In the genomic region with DNA sequence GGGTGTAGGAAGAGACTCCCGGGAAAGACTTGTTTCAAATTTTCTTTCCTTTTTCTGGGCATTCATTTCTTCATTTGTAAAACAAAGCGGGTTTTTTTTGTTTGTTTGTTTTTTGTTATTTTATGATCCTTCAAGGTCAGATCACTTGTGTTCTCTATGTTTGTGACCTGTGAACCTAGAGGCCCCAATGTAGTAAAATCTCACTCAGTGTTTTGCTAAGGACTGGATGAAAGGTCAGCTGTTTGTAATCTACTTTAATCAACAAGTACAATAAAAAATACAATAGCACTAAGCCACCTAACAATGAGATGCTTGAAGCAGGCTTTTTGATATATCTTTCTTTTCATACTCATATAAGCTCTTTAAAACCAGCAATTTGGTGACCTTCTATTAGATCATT, we compare ENCODE assay signal across 22 mouse cellular contexts.
DNase-seq lines count a peak whose midpoint lies in the region; ATAC-seq and TF ChIP-seq lines count a peak whose summit lies in the region.
"Had no signal": no experiment of that assay in that cellular context is flagged by ENCODE, and none has a peak within 500 bp of the region (broad histone marks: within the 10 kb centered on the region; RNA-seq: fewer than 3 reads in every experiment).

No protein-coding gene starts in this region.

- peak overlapping the region; percentile 46; the same call in 1 of the 2 replicates for H3K4me2 ChIP-seq in kidney, embryonic 16.5 days (replicated peaks; ENCODE audit: low read depth, low read length)
- H3K4me2 ChIP-seq in intestine, embryonic 15.5 days (replicated peaks): no peak overlapping the region
- 0 out of 2 replicates have a peak overlapping the region, but pooled peaks have one; percentile 22 for H3K4me2 ChIP-seq in limb, embryonic 15.5 days
- H3K4me2 ChIP-seq: embryonic facial prominence, embryonic 12.5 days; heart, embryonic 15.5 days; hindbrain, embryonic 12.5 days; liver, embryonic 11.5 days; midbrain, embryonic 12.5 days had no signal

- H3K4me3 ChIP-seq in kidney, embryonic 16.5 days (ENCODE audit: low read length): no peak overlapping the region
- peak overlapping the region; percentile 35; the same call in 1 of the 2 replicates for H3K4me3 ChIP-seq in E14TG2a.4 (replicated peaks; ENCODE audit: low read length)
- no peak overlapping the region for H3K4me3 ChIP-seq in intestine, embryonic 15.5 days (replicated peaks)
- H3K4me3 ChIP-seq in limb, embryonic 15.5 days: no peak overlapping the region
- H3K4me3 ChIP-seq: embryonic facial prominence, embryonic 12.5 days; heart, embryonic 10.5 days; heart, embryonic 15.5 days; hindbrain, embryonic 12.5 days; layer of hippocampus, adult 2 months; left cerebral cortex, adult 2 months; megakaryocyte, embryonic 14.5 days; midbrain, embryonic 12.5 days had no signal

- H3K9ac ChIP-seq in kidney, embryonic 16.5 days (replicated peaks; ENCODE audit: low read length): no peak overlapping the region
- no peak overlapping the region for H3K9ac ChIP-seq in intestine, embryonic 15.5 days
- no peak overlapping the region for H3K9ac ChIP-seq in limb, embryonic 15.5 days
- H3K9ac ChIP-seq: embryonic facial prominence, embryonic 12.5 days; heart, embryonic 15.5 days; hindbrain, embryonic 12.5 days; midbrain, embryonic 12.5 days had no signal

- ATAC-seq in kidney, embryonic 16.5 days (ENCODE audit: low FRiP score, low TSS enrichment): no peak
- 0 out of 2 replicates have a peak, but pooled peaks have one; percentile 40 for ATAC-seq in intestine, embryonic 15.5 days
- no peak for ATAC-seq in limb, embryonic 15.5 days (ENCODE audit: insufficient number of reproducible peaks, low FRiP score, low TSS enrichment, low read depth)
- ATAC-seq: forebrain, embryonic 14.5 days; hindbrain, postnatal 0 days had no signal

- peaks cover 12% of the 10 kb centered on the region for H3K4me1 ChIP-seq in kidney, embryonic 16.5 days (ENCODE audit: insufficient read depth, low read length)
- peaks cover 36% of the 10 kb centered on the region for H3K4me1 ChIP-seq in E14TG2a.4 (replicated peaks; ENCODE audit: low read depth, low read length)
- no peaks in the 10 kb centered on the region for H3K4me1 ChIP-seq in intestine, embryonic 15.5 days (replicated peaks)
- H3K4me1 ChIP-seq in limb, embryonic 15.5 days: peaks cover 8% of the 10 kb centered on the region; the same call in 1 of the 2 replicates
- H3K4me1 ChIP-seq: heart, embryonic 10.5 days; heart, embryonic 15.5 days; hindbrain, embryonic 12.5 days; megakaryocyte, embryonic 14.5 days had no signal

- no peaks in the 10 kb centered on the region for H3K9me3 ChIP-seq in kidney, embryonic 16.5 days (ENCODE audit: low read length)
- peaks cover 31% of the 10 kb centered on the region for H3K9me3 ChIP-seq in E14TG2a.4 (ENCODE audit: low read length)
- no peaks in the 10 kb centered on the region for H3K9me3 ChIP-seq in intestine, embryonic 15.5 days
- H3K9me3 ChIP-seq in limb, embryonic 15.5 days: no peaks in the 10 kb centered on the region
- H3K9me3 ChIP-seq: embryonic facial prominence, embryonic 12.5 days; heart, embryonic 10.5 days; heart, embryonic 15.5 days; hindbrain, embryonic 12.5 days; megakaryocyte, embryonic 14.5 days; midbrain, embryonic 12.5 days had no signal

- WGBS in kidney, embryonic 16.5 days: 30% methylated on average over 2 of the region's 2 CpGs
- 69% methylated on average over 2 of the region's 2 CpGs for WGBS in intestine, embryonic 15.5 days
- WGBS in limb, embryonic 15.5 days: 54% methylated on average over 2 of the region's 2 CpGs

- no peaks in the 10 kb centered on the region for H3K36me3 ChIP-seq in kidney, embryonic 16.5 days (ENCODE audit: insufficient read depth, low read length)
- H3K36me3 ChIP-seq in E14TG2a.4 (ENCODE audit: insufficient read depth, low read length): peaks cover 13% of the 10 kb centered on the region; the same call in 1 of the 2 replicates
- no peaks in the 10 kb centered on the region for H3K36me3 ChIP-seq in intestine, embryonic 15.5 days
- no peaks in the 10 kb centered on the region for H3K36me3 ChIP-seq in limb, embryonic 15.5 days
- H3K36me3 ChIP-seq: embryonic facial prominence, embryonic 12.5 days; heart, embryonic 10.5 days; heart, embryonic 15.5 days; hindbrain, embryonic 12.5 days; midbrain, embryonic 12.5 days had no signal

- TF ChIP-seq CTCF in E14TG2a.4 (conservative IDR thresholded peaks at IDR 0.05; ENCODE audit: low read length): no peak

- H3K27ac ChIP-seq in kidney, embryonic 16.5 days (ENCODE audit: low read length): no peak overlapping the region
- H3K27ac ChIP-seq in intestine, embryonic 15.5 days: 0 out of 2 replicates have a peak overlapping the region, but pooled peaks have one; percentile 58
- no peak overlapping the region for H3K27ac ChIP-seq in limb, embryonic 15.5 days
- H3K27ac ChIP-seq: embryonic facial prominence, embryonic 12.5 days; heart, embryonic 10.5 days; heart, embryonic 15.5 days; hindbrain, embryonic 12.5 days; hindbrain, postnatal 0 days; layer of hippocampus, adult 2 months; left cerebral cortex, adult 2 months; midbrain, embryonic 12.5 days had no signal

- no peak for DNase-seq in kidney, postnatal 4 days
- DNase-seq in right cerebral cortex, postnatal 10 days (ENCODE audit: low spot score in 2 of 2): no peak
- DNase-seq in layer of hippocampus, adult 18-20 months (ENCODE audit: low spot score in 2 of 2): no peak
- DNase-seq in spleen, postnatal 10 days (ENCODE audit: low spot score in 2 of 2): no peak
- DNase-seq: cerebellum, adult 2 months; cerebellum, postnatal 14 days; heart, postnatal 36 days had no signal

- no peaks in the 10 kb centered on the region for H3K27me3 ChIP-seq in kidney, embryonic 16.5 days (ENCODE audit: insufficient read depth, low read length)
- H3K27me3 ChIP-seq in E14TG2a.4 (ENCODE audit: insufficient read depth, low read length): no peaks in the 10 kb centered on the region
- H3K27me3 ChIP-seq in intestine, embryonic 15.5 days (replicated peaks): no peaks in the 10 kb centered on the region
- H3K27me3 ChIP-seq in limb, embryonic 15.5 days: no peaks in the 10 kb centered on the region
- H3K27me3 ChIP-seq: embryonic facial prominence, embryonic 12.5 days; heart, embryonic 15.5 days; hindbrain, embryonic 12.5 days; midbrain, embryonic 12.5 days had no signal
